Mouse (Mus musculus): ENCODE measurements around the gene Cacna2d3. TPM values are rescaled to one million over a fixed set of nuclear protein-coding genes. Genes with fewer than 3 reads are reported as not detected.

Gene Cacna2d3
- total RNA-seq, 2 experiments from 2014 or later = 0.56 to 1.4 TPM

- H3K27ac ChIP-seq = no peak overlapping the region
- intact Hi-C loops (cut with DNase I) = no loop called here
- no peak for TF ChIP-seq CTCF (IDR thresholded peaks at IDR 0.05)
Observed at GRCm38 (mm10) chr14:29080228-29080627, 641.4 kb downstream of the Cacna2d3 start.

DNA sequence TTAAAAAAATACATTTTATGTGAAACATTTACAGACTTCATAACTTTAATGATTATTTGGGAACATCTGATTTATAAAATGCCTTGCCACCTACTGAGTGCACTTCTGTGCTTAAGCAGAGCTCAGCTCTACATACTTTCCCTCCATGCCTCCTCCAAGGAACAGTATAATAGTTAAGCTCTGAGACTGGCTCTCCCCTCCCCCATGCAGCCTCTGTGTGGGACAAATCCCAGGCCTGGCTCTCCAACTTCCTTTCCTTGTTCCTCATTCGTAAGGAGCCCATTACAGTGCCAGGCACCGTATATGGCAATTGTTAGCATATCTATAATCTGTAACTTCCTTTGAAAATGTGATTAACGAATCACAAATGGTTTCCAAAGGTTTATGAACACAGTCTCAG, 644.2 kb downstream of the Cacna2d3 start:
- H3K4me3 ChIP-seq = no peak overlapping the region
- no peak for DNase-seq
- intact Hi-C loops (cut with DNase I) = no loop called here
- TF ChIP-seq CTCF (IDR thresholded peaks at IDR 0.05) = no peak
- H3K27ac ChIP-seq = no peak overlapping the region

More at GRCm38 (mm10) chr14:29080228-29080627, 641.4 kb downstream of the Cacna2d3 start:
- no peak overlapping the region for H3K4me3 ChIP-seq
- no peak for DNase-seq

- peak; percentile 64 for TF ChIP-seq CTCF (IDR thresholded peaks at IDR 0.05)
- H3K4me3 ChIP-seq = no peak overlapping the region
- intact Hi-C loops (cut with DNase I) = loop anchor here (2.0 kb wide), 1 partner anchor 123 kb away; no protein-coding TSS in a partner anchor
- DNase-seq = no peak
- no peak overlapping the region for H3K27ac ChIP-seq
Observed at GRCm38 (mm10) chr14:29073747-29074146, 647.9 kb downstream of the Cacna2d3 start.

- intact Hi-C loops (cut with DNase I) = no loop called here
- Histone ChIP-seq H3K4me3 (no peak overlapping the region), H3K27ac (no peak overlapping the region)
- DNase-seq = no peak
- TF ChIP-seq CTCF (IDR thresholded peaks at IDR 0.05) = no peak
Observed at GRCm38 (mm10) chr14:29062676-29063075, 659.0 kb downstream of the Cacna2d3 start.

DNA sequence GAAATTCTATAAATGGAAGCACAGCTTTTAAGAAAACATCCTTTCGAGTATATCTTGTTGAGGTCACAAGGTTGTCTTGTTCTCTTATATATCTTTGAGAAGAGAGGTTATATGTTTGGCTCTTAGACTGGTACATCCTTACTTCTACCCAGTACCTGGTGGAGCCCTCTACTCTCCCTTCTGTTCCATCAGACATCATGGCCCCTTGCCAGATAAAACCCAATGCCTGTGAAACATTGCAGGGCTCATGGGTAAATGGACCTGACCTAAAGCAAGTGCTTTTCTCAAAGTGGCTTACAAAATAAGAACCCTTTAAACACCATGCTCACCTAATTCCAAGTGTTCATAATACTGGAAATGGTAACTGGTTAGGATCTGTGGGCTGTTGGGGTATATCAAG, 660.2 kb downstream of the Cacna2d3 start:
- H3K27ac ChIP-seq = no peak overlapping the region
- intact Hi-C loops (cut with DNase I) = no loop called here
- H3K4me3 ChIP-seq = no peak overlapping the region
- TF ChIP-seq CTCF (IDR thresholded peaks at IDR 0.05) = no peak
- no peak for DNase-seq

GRCm38 (mm10) chr14:29060679-29061078, 661.0 kb downstream of the Cacna2d3 start:
- TF ChIP-seq CTCF (IDR thresholded peaks at IDR 0.05) = no peak
- H3K27ac ChIP-seq = no peak overlapping the region
- DNase-seq = no peak
- H3K4me3 ChIP-seq = no peak overlapping the region
- intact Hi-C loops (cut with DNase I) = no loop called here

DNA sequence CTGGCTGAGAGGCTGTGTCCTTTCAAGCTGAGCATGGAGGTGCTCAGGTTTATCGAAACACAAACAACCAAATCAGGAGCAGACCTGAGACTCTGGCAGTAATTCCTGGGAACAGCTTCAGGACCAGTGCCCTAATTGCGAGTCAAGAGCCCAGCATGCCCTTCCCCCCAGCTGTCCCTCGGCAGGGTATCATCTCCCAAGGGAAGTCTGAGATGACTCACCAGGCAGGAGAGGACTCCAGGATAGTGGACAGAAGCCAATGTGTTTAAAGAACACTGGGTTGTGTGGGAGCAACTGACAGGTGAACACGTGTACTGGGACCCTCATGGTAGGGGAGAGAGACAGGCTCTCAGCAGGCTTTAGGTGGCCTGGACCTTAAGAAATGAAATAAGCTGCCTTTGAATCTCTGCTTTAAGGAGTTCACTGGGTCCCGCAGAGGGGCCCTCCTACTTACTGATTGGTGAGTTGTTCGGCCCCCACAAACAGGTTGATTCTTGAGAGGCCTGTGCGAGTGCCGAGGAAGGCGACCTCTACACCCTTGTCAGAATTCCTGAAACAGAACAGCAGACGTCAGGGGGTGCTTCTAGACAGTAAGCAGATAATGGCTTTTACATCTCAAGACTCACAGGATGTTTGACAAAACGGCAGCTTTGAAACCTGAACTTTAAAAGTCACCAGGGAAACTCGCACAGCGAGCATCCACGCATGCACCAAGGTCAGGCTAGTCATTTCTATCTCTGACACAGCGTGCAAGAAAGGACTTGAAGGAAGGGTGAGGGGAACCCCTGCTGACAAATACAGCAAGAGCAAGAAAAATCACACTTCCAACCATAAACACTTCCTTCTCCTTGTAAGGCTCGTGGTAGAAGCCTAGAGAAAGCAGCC, 669.5 kb downstream of the Cacna2d3 start:
- H3K27ac ChIP-seq = peak overlapping the region; percentile 24; the same call in 1 of the 2 replicates
- DNase-seq = peak; percentile 33
- no peak for TF ChIP-seq CTCF (IDR thresholded peaks at IDR 0.05)
- intact Hi-C loops (cut with DNase I) = no loop called here
- no peak overlapping the region for H3K4me3 ChIP-seq

- intact Hi-C loops (cut with DNase I) = no loop called here
- no peak for DNase-seq
- Histone ChIP-seq H3K27ac (peak overlapping the region; percentile 88), H3K4me3 (no peak overlapping the region)
- no peak for TF ChIP-seq CTCF (IDR thresholded peaks at IDR 0.05)
Observed at GRCm38 (mm10) chr14:29042355-29042754, 679.3 kb downstream of the Cacna2d3 start.

DNA sequence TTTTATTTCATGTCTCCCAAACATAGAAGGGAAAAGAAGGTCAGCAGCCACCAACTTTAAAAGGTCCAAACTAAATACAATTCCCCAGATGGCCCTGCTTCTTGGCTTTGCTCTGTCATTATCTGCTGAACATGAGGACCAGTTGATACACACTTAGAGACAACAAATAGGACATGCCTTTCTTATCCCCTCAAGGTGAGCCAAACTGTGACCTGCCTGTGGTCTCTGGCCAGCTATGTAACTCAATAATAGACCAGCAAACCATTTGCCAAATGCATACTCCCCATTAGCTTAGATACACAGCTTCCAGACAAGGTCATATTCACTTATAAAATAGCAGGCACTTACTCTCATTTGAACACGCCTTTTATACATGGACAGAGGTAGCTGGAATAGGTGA, 680.2 kb downstream of the Cacna2d3 start:
- intact Hi-C loops (cut with DNase I) = no loop called here
- TF ChIP-seq CTCF (IDR thresholded peaks at IDR 0.05) = no peak
- Histone ChIP-seq H3K27ac (peak overlapping the region; percentile 88), H3K4me3 (no peak overlapping the region)
- DNase-seq = no peak

DNA sequence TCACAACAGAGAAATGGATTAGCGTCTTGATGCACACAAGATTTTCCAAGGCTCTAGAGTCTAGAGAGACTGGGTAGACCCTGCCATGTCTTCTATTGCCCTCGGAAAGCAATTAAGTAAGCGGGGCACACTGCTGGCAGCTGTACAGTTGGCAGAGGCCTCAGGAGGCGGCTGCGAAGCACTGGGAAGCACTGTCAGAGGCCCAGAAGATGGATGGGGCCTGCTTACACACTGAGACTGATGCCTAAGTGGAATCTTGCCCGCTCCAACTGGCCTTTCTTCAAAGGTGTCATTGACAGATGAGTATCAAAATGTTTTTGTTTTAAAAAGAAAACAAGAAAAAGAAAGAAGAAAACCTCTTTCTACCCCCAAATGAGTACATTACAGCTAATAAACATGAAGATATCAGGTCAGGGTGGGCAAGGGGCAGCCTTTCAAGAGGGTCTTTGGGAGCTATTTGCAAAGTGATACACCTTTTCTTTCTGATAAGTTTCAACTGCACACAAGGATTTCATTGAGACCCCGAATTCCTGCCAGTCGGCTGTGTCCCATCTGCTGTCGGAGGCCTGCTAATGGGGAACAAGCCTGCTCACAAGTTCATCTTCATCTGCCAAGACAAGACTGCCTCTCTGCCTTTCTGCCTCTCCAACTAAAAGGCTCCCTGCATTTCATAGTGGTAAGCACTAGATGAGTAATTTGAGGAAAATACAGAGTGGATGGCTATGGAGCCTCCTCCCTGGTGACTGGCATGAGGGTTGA, 680.9 kb downstream of the Cacna2d3 start:
- peak overlapping the region; percentile 88 for H3K27ac ChIP-seq
- peak; percentile 77 for DNase-seq

GRCm38 (mm10) chr14:29038246-29038645, 683.4 kb downstream of the Cacna2d3 start:
- intact Hi-C loops (cut with DNase I) = no loop called here
- DNase-seq = no peak
- Histone ChIP-seq H3K27ac (no peak overlapping the region), H3K4me3 (no peak overlapping the region)
- no peak for TF ChIP-seq CTCF (IDR thresholded peaks at IDR 0.05)

More for the DNA sequence above, 680.9 kb downstream of the Cacna2d3 start:
- no peak overlapping the region for H3K4me3 ChIP-seq
- intact Hi-C loops (cut with DNase I) = no loop called here
- TF ChIP-seq CTCF (IDR thresholded peaks at IDR 0.05) = no peak

DNA sequence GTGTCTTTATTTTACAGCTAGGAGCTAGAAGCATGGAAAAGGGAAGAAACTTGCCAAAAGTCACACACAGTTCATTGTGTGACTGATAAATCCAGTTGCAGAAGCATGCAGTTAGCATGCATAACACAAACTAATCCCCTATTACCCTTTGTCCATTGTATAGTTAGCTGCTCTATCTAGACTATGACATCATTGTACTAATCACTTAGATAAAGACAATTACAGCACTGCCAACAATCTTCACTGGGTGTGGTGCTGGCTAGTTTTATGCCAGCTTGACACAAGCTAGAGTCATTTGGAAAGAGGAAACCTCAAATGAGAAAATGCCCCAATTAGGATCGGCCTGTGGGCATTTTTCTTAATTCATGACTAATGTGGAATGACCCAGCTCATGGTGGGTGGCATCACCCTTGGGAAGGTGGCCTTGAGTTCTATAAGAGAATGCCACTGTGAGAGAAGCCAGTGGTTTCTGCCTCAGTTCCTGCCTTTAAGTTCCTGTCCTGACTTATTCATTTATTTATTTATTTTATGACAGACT, 689.7 kb downstream of the Cacna2d3 start:
- intact Hi-C loops (cut with DNase I) = no loop called here
- TF ChIP-seq CTCF (IDR thresholded peaks at IDR 0.05) = no peak
- no peak overlapping the region for H3K4me3 ChIP-seq
- no peak overlapping the region for H3K27ac ChIP-seq
- no peak for DNase-seq

DNA sequence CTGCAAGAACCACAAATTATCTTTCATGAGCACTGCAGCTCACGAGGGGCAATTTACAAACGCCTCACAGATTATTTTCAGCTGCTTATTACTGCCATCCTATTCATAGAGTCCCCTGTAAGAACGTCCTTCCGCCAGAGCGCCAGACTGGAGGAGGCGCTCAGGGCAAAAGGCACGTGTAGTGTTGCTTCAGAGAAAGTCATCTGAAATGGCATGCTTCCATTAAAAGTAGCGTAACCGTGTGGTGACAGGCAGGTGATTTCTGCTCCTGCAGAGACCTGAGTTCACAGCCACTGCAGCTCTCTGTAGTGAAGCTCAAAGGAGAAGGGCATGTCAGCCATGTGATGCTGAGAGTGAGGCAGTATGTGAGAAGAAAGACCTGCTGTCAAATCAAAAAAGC, 691.1 kb downstream of the Cacna2d3 start:
- intact Hi-C loops (cut with DNase I) = no loop called here
- TF ChIP-seq CTCF (IDR thresholded peaks at IDR 0.05) = no peak

More for the DNA sequence above, 691.1 kb downstream of the Cacna2d3 start:
- DNase-seq = peak; percentile 54
- Histone ChIP-seq H3K4me3 (no peak overlapping the region), H3K27ac (peak overlapping the region; percentile 74)

All from gastrocnemius, adult 2 months (tissue).